Mouse (Mus musculus) CD4-positive helper T cell, adult 2 months (primary cell): ENCODE data around the gene Ergic1.

Experiments used
- DNase-seq: peaks from one replicate; pipeline ENCODE4 v3.0.0-alpha.2; 2012; ENCODE audit warnings: low read depth, missing footprints, low spot score

Gene Ergic1

GRCm38 (mm10) chr17:26561290-26561640, at the start of gene Ergic1:
Gene Ergic1 (plus strand): TSS chr17:26561489.
- peak; percentile 86 for DNase-seq

- DNase-seq: no peak
Measured at GRCm38 (mm10) chr17:26511816-26512774, 49.2 kb upstream of the Ergic1 start.

- DNase-seq: no peak
Measured at GRCm38 (mm10) chr17:26512961-26513360, 48.3 kb upstream of the Ergic1 start.

- no peak for DNase-seq
Measured at GRCm38 (mm10) chr17:26513459-26514290, 47.6 kb upstream of the Ergic1 start.

GRCm38 (mm10) chr17:26514581-26515030, 46.7 kb upstream of the Ergic1 start:
- DNase-seq: no peak

GRCm38 (mm10) chr17:26515675-26516074, 45.6 kb upstream of the Ergic1 start:
- DNase-seq: no peak

GRCm38 (mm10) chr17:26518306-26518705, 43.0 kb upstream of the Ergic1 start:
- peak; percentile 30 for DNase-seq

- no peak for DNase-seq
Measured at GRCm38 (mm10) chr17:26522711-26523110, 38.6 kb upstream of the Ergic1 start.

- no peak for DNase-seq
Measured at GRCm38 (mm10) chr17:26524316-26524715, 37.0 kb upstream of the Ergic1 start.

- no peak for DNase-seq
Measured at GRCm38 (mm10) chr17:26524801-26525200, 36.5 kb upstream of the Ergic1 start.

- no peak for DNase-seq
Measured at GRCm38 (mm10) chr17:26525316-26525715, 36.0 kb upstream of the Ergic1 start.

- no peak for DNase-seq
Measured at GRCm38 (mm10) chr17:26527291-26527690, 34.0 kb upstream of the Ergic1 start.

GRCm38 (mm10) chr17:26528751-26529150, 32.5 kb upstream of the Ergic1 start:
- DNase-seq: no peak

- no peak for DNase-seq
Measured at GRCm38 (mm10) chr17:26529791-26530241, 31.5 kb upstream of the Ergic1 start.

GRCm38 (mm10) chr17:26530590-26531081, 30.7 kb upstream of the Ergic1 start:
- DNase-seq: peak; percentile 56

- DNase-seq: peak; percentile 80
Measured at GRCm38 (mm10) chr17:26531395-26532027, 29.8 kb upstream of the Ergic1 start.

- DNase-seq: peak; percentile 36
Measured at GRCm38 (mm10) chr17:26532476-26533045, 28.7 kb upstream of the Ergic1 start.

- DNase-seq: no peak
Measured at GRCm38 (mm10) chr17:26533871-26534372, 27.4 kb upstream of the Ergic1 start.

GRCm38 (mm10) chr17:26534695-26535094, 26.6 kb upstream of the Ergic1 start:
- no peak for DNase-seq

GRCm38 (mm10) chr17:26535251-26536136, 25.8 kb upstream of the Ergic1 start:
- no peak for DNase-seq
